Mouse (Mus musculus) right cerebral cortex, adult 18-20 months (tissue): ENCODE data around the gene Galm.

Experiments used
- DNase-seq: peaks from one replicate; pipeline ENCODE4 v3.0.0; 2022; ENCODE audit warnings: mixed read lengths

Galm gene

GRCm38 (mm10) chr17:80127331-80128251 lies at the start of gene Galm:
Galm (plus strand) TSS chr17:80127471.
- DNase-seq: peak; percentile 66

- DNase-seq: peak; percentile 66
Observed at GRCm38 (mm10) chr17:80078726-80079125, 48.5 kb upstream of the Galm start.

GRCm38 (mm10) chr17:80083223-80083622 lies 44.0 kb upstream of the Galm start:
- DNase-seq: no peak

- DNase-seq: peak; percentile 77
Observed at GRCm38 (mm10) chr17:80084424-80084823, 42.8 kb upstream of the Galm start.

- no peak for DNase-seq
Observed at GRCm38 (mm10) chr17:80086591-80086990, 40.7 kb upstream of the Galm start.

- no peak for DNase-seq
Observed at GRCm38 (mm10) chr17:80088168-80088567, 39.1 kb upstream of the Galm start.

- DNase-seq: no peak
Observed at GRCm38 (mm10) chr17:80090551-80090950, 36.7 kb upstream of the Galm start.

- no peak for DNase-seq
Observed at GRCm38 (mm10) chr17:80091879-80092549, 35.3 kb upstream of the Galm start.

GRCm38 (mm10) chr17:80095254-80095899 lies 31.9 kb upstream of the Galm start:
- no peak for DNase-seq

GRCm38 (mm10) chr17:80096043-80096719 lies 31.1 kb upstream of the Galm start:
- DNase-seq: peak; percentile 47

- no peak for DNase-seq
Observed at GRCm38 (mm10) chr17:80096720-80097114, 30.6 kb upstream of the Galm start.

- DNase-seq: no peak
Observed at GRCm38 (mm10) chr17:80097221-80097620, 30.1 kb upstream of the Galm start.

- no peak for DNase-seq
Observed at GRCm38 (mm10) chr17:80099823-80100222, 27.4 kb upstream of the Galm start.

GRCm38 (mm10) chr17:80105348-80105978 lies 21.8 kb upstream of the Galm start:
- DNase-seq: no peak

GRCm38 (mm10) chr17:80112665-80113305 lies 14.5 kb upstream of the Galm start:
- no peak for DNase-seq

GRCm38 (mm10) chr17:80113468-80113867 lies 13.8 kb upstream of the Galm start:
- DNase-seq: no peak

- DNase-seq: no peak
Observed at GRCm38 (mm10) chr17:80120396-80120795, 6.9 kb upstream of the Galm start.

GRCm38 (mm10) chr17:80121833-80122232 lies 5.4 kb upstream of the Galm start:
- DNase-seq: no peak

GRCm38 (mm10) chr17:80124985-80125750 lies 2.1 kb upstream of the Galm start:
- DNase-seq: no peak

- DNase-seq: peak; percentile 53
Observed at GRCm38 (mm10) chr17:80126166-80126565, 1.1 kb upstream of the Galm start.

GRCm38 (mm10) chr17:80128476-80128990 lies 1.3 kb downstream of the Galm start:
- no peak for DNase-seq
